Mouse (Mus musculus) kidney, adult 2 months (tissue): ENCODE data around the gene Ankib1.
"Not testable (repeated sequence)": the region's sequence is repeated elsewhere in the genome, so short reads cannot be mapped to it uniquely, and the experiment has no call there.

ENCODE experiments used
- CTCF ChIP-seq: fragments of 200-500 bp; conservative IDR thresholded peaks from 2 replicates; pipeline ENCODE4 v1.5.1; 2011; ENCODE audit warnings: low read depth, mild to moderate bottlenecking, control low read depth, low read length, moderate library complexity, mixed read lengths; ENCODE audit not compliant: insufficient read depth, insufficient read length
- POLR2A ChIP-seq: fragments of 200-500 bp; IDR thresholded peaks from one replicate; pipeline ENCODE4 v1.6.1; 2011; ENCODE audit warnings: low read depth, low read length, control low read depth

GRCm38 (mm10) chr5:3750536-3750935 is 52.2 kb downstream of the Ankib1 start:
- not testable (repeated sequence) for TF ChIP-seq POLR2A, CTCF
